In the genomic region with DNA sequence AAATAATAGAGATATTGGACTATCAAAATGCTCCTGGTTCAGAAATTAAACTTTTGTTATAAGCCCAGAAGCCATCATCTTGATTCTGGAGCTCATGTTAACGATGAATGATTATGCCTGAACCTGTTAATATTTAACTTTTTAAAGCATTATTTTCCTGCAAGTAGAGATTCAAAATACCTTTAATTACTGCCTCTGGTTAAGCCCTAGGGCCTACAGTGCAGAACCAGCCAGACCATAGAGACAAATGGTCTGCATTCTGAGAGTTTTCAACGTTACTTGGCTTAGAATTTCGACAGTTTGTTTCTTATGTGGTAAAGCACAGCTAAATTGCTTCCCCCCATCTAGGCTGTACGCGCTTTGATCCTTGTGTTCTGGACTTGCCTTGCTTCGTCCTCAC, we compare ENCODE assay signal across 16 mouse cellular contexts.
"Had no signal": no experiment of that assay in that cellular context is flagged by ENCODE, and none has a peak within 500 bp of the region (broad histone marks: within the 10 kb centered on the region; RNA-seq: fewer than 3 reads in every experiment).

No protein-coding gene starts in this region.

- H3K4me2 ChIP-seq: liver, embryonic 13.5 days; midbrain, embryonic 12.5 days; midbrain, embryonic 15.5 days; neural tube, embryonic 12.5 days; neural tube, embryonic 15.5 days had no signal

- H3K27me3 ChIP-seq: liver, embryonic 13.5 days; midbrain, embryonic 12.5 days; midbrain, embryonic 15.5 days; neural tube, embryonic 12.5 days; neural tube, embryonic 15.5 days had no signal

- ATAC-seq: inflammation-experienced regulatory T-cells, adult 6 months; midbrain, embryonic 15.5 days had no signal

- H3K9me3 ChIP-seq: liver, embryonic 13.5 days; midbrain, embryonic 12.5 days; midbrain, embryonic 15.5 days; neural tube, embryonic 12.5 days; neural tube, embryonic 15.5 days had no signal

- H3K4me1 ChIP-seq: liver, embryonic 13.5 days; midbrain, embryonic 15.5 days; neural tube, embryonic 12.5 days; neural tube, embryonic 15.5 days had no signal

- H3K9ac ChIP-seq: liver, embryonic 13.5 days; midbrain, embryonic 12.5 days; midbrain, embryonic 15.5 days; neural tube, embryonic 12.5 days; neural tube, embryonic 15.5 days had no signal

- H3K36me3 ChIP-seq: liver, embryonic 13.5 days; midbrain, embryonic 12.5 days; midbrain, embryonic 15.5 days; neural tube, embryonic 12.5 days; neural tube, embryonic 15.5 days had no signal

- H3K27ac ChIP-seq: layer of hippocampus, adult 2 months; liver, embryonic 13.5 days; macrophage; midbrain, embryonic 12.5 days; midbrain, embryonic 15.5 days; neural tube, embryonic 12.5 days; neural tube, embryonic 15.5 days; stomach, postnatal 0 days had no signal

- H3K4me3 ChIP-seq: layer of hippocampus, adult 2 months; liver, embryonic 13.5 days; midbrain, embryonic 12.5 days; midbrain, embryonic 15.5 days; neural tube, embryonic 12.5 days; neural tube, embryonic 15.5 days had no signal

- DNase-seq: layer of hippocampus, adult 9-11 months; liver, embryonic 13.5 days; lung, adult 2 months; right cerebral cortex, adult 18-20 months; right cerebral cortex, postnatal 14 days; right cerebral cortex, postnatal 4 days; thymus, adult 2 months; thymus, postnatal 25 days had no signal
